Mouse (Mus musculus): Measurements from ENCODE around the gene Pou2f3. TPM values are rescaled to one million over a fixed set of nuclear protein-coding genes. Genes with fewer than 3 reads are reported as not detected.

The Pou2f3 gene
- polyA plus RNA-seq, 2 experiments, result not detected

DNA sequence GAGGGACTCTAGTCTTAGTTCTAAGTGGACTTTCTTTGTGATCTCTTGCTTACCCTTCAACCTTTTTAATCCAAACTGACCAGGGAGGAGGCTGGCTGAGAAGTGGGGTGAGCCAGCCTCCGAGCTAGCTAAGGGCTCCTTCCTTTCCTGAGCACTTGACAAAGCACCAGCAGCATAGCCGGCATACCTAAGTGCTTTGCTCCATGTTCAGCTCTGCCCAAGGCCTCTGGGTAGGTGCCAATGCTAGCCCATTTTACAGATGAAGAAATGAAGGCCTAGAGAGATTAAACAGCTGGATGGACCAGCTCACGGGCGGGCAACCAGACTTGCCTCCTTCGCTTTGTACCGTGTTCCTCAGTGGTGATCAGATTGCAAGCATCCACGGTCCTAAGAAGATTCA lies 26.4 kb upstream of the Pou2f3 start:
- Histone ChIP-seq H3K4me3 (ENCODE audit: insufficient read depth in 1 of 2, low read depth in 2 of 2, low read length in 2 of 2) (no peak overlapping the region), H3K9me3 (ENCODE audit: control insufficient read depth, low read length) (no peaks in the 10 kb centered on the region)

DNA sequence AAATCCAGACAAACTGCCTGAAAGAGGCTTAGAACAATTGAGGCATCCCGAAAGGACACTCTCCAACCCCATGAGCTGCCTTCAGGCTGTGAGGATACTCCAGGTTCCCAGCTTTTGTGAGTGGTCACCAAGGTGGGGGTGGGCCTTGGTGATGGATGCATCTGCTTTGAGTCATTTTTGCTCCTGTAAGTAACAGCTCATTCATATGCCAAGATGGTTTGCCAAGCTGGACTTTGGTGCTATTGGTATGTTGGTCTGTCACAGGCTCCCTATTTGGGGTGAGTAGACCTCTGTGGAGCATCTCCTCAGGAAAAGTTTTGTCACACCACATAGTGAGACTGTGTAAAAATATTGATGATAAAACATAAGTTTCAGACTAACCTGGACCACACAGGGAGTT lies 25.9 kb upstream of the Pou2f3 start:
- Histone ChIP-seq H3K27me3 (ENCODE audit: control insufficient read depth, insufficient read depth, low read length) (no peaks in the 10 kb centered on the region), H3K9me3 (ENCODE audit: control insufficient read depth, low read length) (no peaks in the 10 kb centered on the region), H3K4me2 (ENCODE audit: low read depth) (no peak overlapping the region; the same call in 1 of the 2 replicates), H3K4me1 (replicated peaks; ENCODE audit: control insufficient read depth in 2 of 2, insufficient read depth in 2 of 2, low read length in 1 of 2) (peaks cover 68 to 79% of the 10 kb centered on the region in 2 experiments), H3K9ac (replicated peaks) (no peak overlapping the region), H3K4me3 (ENCODE audit: insufficient read depth in 1 of 2, low read depth in 2 of 2, low read length in 2 of 2) (no peak overlapping the region), H3K27ac (no peak overlapping the region; the same call in 1 of the 2 replicates), H3K36me3 (replicated peaks; ENCODE audit: control insufficient read depth, insufficient read depth, low read depth) (peaks cover 18% of the 10 kb centered on the region)
- no peak for DNase-seq (ENCODE audit: low read depth in 3 of 3, low spot score in 3 of 3)
- no peak for ATAC-seq (ENCODE audit: insufficient read depth)
- 78% methylated on average over 1 of the region's 1 CpGs for WGBS (ENCODE audit: insufficient replicate concordance)
- TF ChIP-seq EP300 (IDR thresholded peaks at IDR 0.05; ENCODE audit: low read depth) (no peak), CTCF (IDR thresholded peaks at IDR 0.05; ENCODE audit: low read depth) (no peak)

More for the DNA sequence above, 26.4 kb upstream of the Pou2f3 start:
- Histone ChIP-seq H3K9ac (replicated peaks) (no peak overlapping the region), H3K4me1 (replicated peaks; ENCODE audit: control insufficient read depth in 2 of 2, insufficient read depth in 2 of 2, low read length in 1 of 2) (peaks cover 72 to 78% of the 10 kb centered on the region in 2 experiments), H3K27me3 (ENCODE audit: control insufficient read depth, insufficient read depth, low read length) (no peaks in the 10 kb centered on the region), H3K4me2 (ENCODE audit: low read depth) (no peak overlapping the region), H3K27ac (no peak overlapping the region), H3K36me3 (replicated peaks; ENCODE audit: control insufficient read depth, insufficient read depth, low read depth) (peaks cover 18% of the 10 kb centered on the region)
- no peak for ATAC-seq (ENCODE audit: insufficient read depth)
- TF ChIP-seq EP300 (IDR thresholded peaks at IDR 0.05; ENCODE audit: low read depth) (no peak), CTCF (IDR thresholded peaks at IDR 0.05; ENCODE audit: low read depth) (no peak)
- 89% methylated on average over 7 of the region's 7 CpGs for WGBS (ENCODE audit: insufficient replicate concordance)
- no peak for DNase-seq (ENCODE audit: low read depth in 3 of 3, low spot score in 3 of 3)

GRCm38 (mm10) chr9:43235336-43235735 lies 25.2 kb upstream of the Pou2f3 start:
- H3K36me3 ChIP-seq (replicated peaks; ENCODE audit: control insufficient read depth, insufficient read depth, low read depth), result peaks cover 18% of the 10 kb centered on the region
- peaks cover 64 to 80% of the 10 kb centered on the region in 2 experiments for H3K4me1 ChIP-seq (replicated peaks; ENCODE audit: control insufficient read depth in 2 of 2, insufficient read depth in 2 of 2, low read length in 1 of 2)
- peak overlapping the region; percentile 92 for H3K27ac ChIP-seq
- H3K4me2 ChIP-seq (ENCODE audit: low read depth), result peak overlapping the region; percentile 67
- H3K27me3 ChIP-seq (ENCODE audit: control insufficient read depth, insufficient read depth, low read length), result no peaks in the 10 kb centered on the region
- ATAC-seq (ENCODE audit: insufficient read depth) (no peak), DNase-seq (ENCODE audit: low read depth in 3 of 3, low spot score in 3 of 3) (no peak)
- 71% methylated on average over 6 of the region's 6 CpGs for WGBS (ENCODE audit: insufficient replicate concordance)
- H3K4me3 ChIP-seq (ENCODE audit: insufficient read depth in 1 of 2, low read depth in 2 of 2, low read length in 2 of 2), result 0 out of 4 replicates have a peak overlapping the region, but pooled peaks of 1 of the 2 experiments have one; percentile 21
- H3K9me3 ChIP-seq (ENCODE audit: control insufficient read depth, low read length), result no peaks in the 10 kb centered on the region
- peak overlapping the region; percentile 57 for H3K9ac ChIP-seq (replicated peaks)
- TF ChIP-seq CTCF (IDR thresholded peaks at IDR 0.05; ENCODE audit: low read depth) (no peak), EP300 (IDR thresholded peaks at IDR 0.05; ENCODE audit: low read depth) (no peak)

- H3K4me1 ChIP-seq (replicated peaks; ENCODE audit: control insufficient read depth in 2 of 2, insufficient read depth in 2 of 2, low read length in 1 of 2), result peaks cover 63 to 81% of the 10 kb centered on the region in 2 experiments
These were observed 24.3 kb upstream of the Pou2f3 start for GRCm38 (mm10) chr9:43234496-43234895.

GRCm38 (mm10) chr9:43233515-43233914 lies 23.3 kb upstream of the Pou2f3 start:
- TF ChIP-seq CTCF (IDR thresholded peaks at IDR 0.05; ENCODE audit: low read depth) (no peak), EP300 (IDR thresholded peaks at IDR 0.05; ENCODE audit: low read depth) (no peak)
- Histone ChIP-seq H3K9me3 (ENCODE audit: control insufficient read depth, low read length) (no peaks in the 10 kb centered on the region), H3K4me3 (ENCODE audit: insufficient read depth in 1 of 2, low read depth in 2 of 2, low read length in 2 of 2) (no peak overlapping the region; a peak in 1 of 4 replicates), H3K27ac (peak overlapping the region; percentile 92), H3K4me1 (replicated peaks; ENCODE audit: control insufficient read depth in 2 of 2, insufficient read depth in 2 of 2, low read length in 1 of 2) (peaks cover 63 to 83% of the 10 kb centered on the region in 2 experiments), H3K4me2 (ENCODE audit: low read depth) (peak overlapping the region; percentile 67), H3K27me3 (ENCODE audit: control insufficient read depth, insufficient read depth, low read length) (no peaks in the 10 kb centered on the region), H3K9ac (replicated peaks) (peak overlapping the region; percentile 57), H3K36me3 (replicated peaks; ENCODE audit: control insufficient read depth, insufficient read depth, low read depth) (peaks cover 21% of the 10 kb centered on the region)
- 83% methylated on average over 1 of the region's 1 CpGs for WGBS (ENCODE audit: insufficient replicate concordance)
- DNase-seq (ENCODE audit: low read depth in 3 of 3, low spot score in 3 of 3), result no peak
- no peak for ATAC-seq (ENCODE audit: insufficient read depth)

More at GRCm38 (mm10) chr9:43234496-43234895, 24.3 kb upstream of the Pou2f3 start:
- H3K9ac ChIP-seq (replicated peaks), result peak overlapping the region; percentile 57
- ATAC-seq (ENCODE audit: insufficient read depth) (peak; percentile 93), DNase-seq (ENCODE audit: low read depth in 3 of 3, low spot score in 3 of 3) (peak; percentile 87 to 89 (median 88))
- H3K27ac ChIP-seq, result peak overlapping the region; percentile 92
- H3K4me2 ChIP-seq (ENCODE audit: low read depth), result peak overlapping the region; percentile 67
- no peaks in the 10 kb centered on the region for H3K27me3 ChIP-seq (ENCODE audit: control insufficient read depth, insufficient read depth, low read length)
- peak overlapping the region; percentile 28 to 31 for H3K4me3 ChIP-seq (ENCODE audit: insufficient read depth in 1 of 2, low read depth in 2 of 2, low read length in 2 of 2)
- H3K36me3 ChIP-seq (replicated peaks; ENCODE audit: control insufficient read depth, insufficient read depth, low read depth), result peaks cover 21% of the 10 kb centered on the region
- no peaks in the 10 kb centered on the region for H3K9me3 ChIP-seq (ENCODE audit: control insufficient read depth, low read length)
- WGBS (ENCODE audit: insufficient replicate concordance), result 7% methylated on average over 5 of the region's 5 CpGs
- TF ChIP-seq CTCF (IDR thresholded peaks at IDR 0.05; ENCODE audit: low read depth) (no peak), EP300 (IDR thresholded peaks at IDR 0.05; ENCODE audit: low read depth) (peak; percentile 97)

Measured in liver, embryonic 14.5 days (tissue).